Mouse (Mus musculus): ENCODE results near the gene Trim37.

GRCm38 (mm10) chr11:87125562-87125961 is 1.3 kb upstream of the Trim37 start:
- TF ChIP-seq GATA1 (IDR thresholded peaks at IDR 0.05; ENCODE audit: borderline replicate concordance, low read length) = no peak
- no peak for TF ChIP-seq FLI1 (IDR thresholded peaks at IDR 0.05; ENCODE audit: low read length)
